Mouse (Mus musculus) hindbrain, embryonic 16.5 days (tissue): ENCODE results near the gene P3h3. TPM values are rescaled to one million over a fixed set of nuclear protein-coding genes. Genes with fewer than 3 reads are reported as not detected.
"Not testable (repeated sequence)": the region's sequence is repeated elsewhere in the genome, so short reads cannot be mapped to it uniquely, and the experiment has no call there.

Experiments used
- ATAC-seq: fragments of 200-750 bp; cut with Nextera tagmentation; 2 replicates; pipeline ENCODE4 v1.8.0; 2017; ENCODE audit warnings: moderate TSS enrichment, moderate library complexity
- H3K27ac ChIP-seq: fragments of 300-500 bp; sonication (generic); 2 replicates; pipeline ENCODE4 v1.5.1; 2014; ENCODE audit warnings: low read depth, mild to moderate bottlenecking, control low read depth, low read length, moderate library complexity
- H3K27me3 ChIP-seq: fragments of 300-500 bp; sonication (generic); replicated peaks from 2 replicates; pipeline ENCODE4 v1.6.1; 2014; ENCODE audit warnings: low read length; ENCODE audit not compliant: control insufficient read depth, insufficient read depth
- H3K36me3 ChIP-seq: fragments of 300-500 bp; sonication (generic); 2 replicates; pipeline ENCODE4 v1.6.1; 2014; ENCODE audit warnings: mild to moderate bottlenecking, low read length, moderate library complexity, mixed read lengths; ENCODE audit not compliant: control insufficient read depth, insufficient read depth
- H3K4me1 ChIP-seq: fragments of 300-500 bp; sonication (generic); 2 replicates; pipeline ENCODE4 v1.6.1; 2014; ENCODE audit warnings: low read depth, low read length; ENCODE audit not compliant: control insufficient read depth, insufficient read depth
- H3K4me2 ChIP-seq: fragments of 300-500 bp; sonication (generic); 2 replicates; pipeline ENCODE4 v1.6.1; 2014; ENCODE audit warnings: mild to moderate bottlenecking, low read length, control low read depth, moderate library complexity
- H3K4me3 ChIP-seq: fragments of 300-500 bp; sonication (generic); 2 replicates; pipeline ENCODE4 v1.5.1; 2014; ENCODE audit warnings: mild to moderate bottlenecking, low read length, control low read depth, moderate library complexity
- H3K9ac ChIP-seq: fragments of 300-500 bp; sonication (generic); 2 replicates; pipeline ENCODE4 v1.6.1; 2014; ENCODE audit warnings: low read depth, mild to moderate bottlenecking, control low read depth, low read length, moderate library complexity
- H3K9me3 ChIP-seq: fragments of 300-500 bp; sonication (generic); 2 replicates; pipeline ENCODE4 v1.6.1; 2014; ENCODE audit warnings: mild to moderate bottlenecking, low read length, moderate library complexity; ENCODE audit not compliant: control insufficient read depth
- WGBS: fragments of 180-500 bp; shearing (Covaris S2); extraction: QIAGEN DNeasy Blood & Tissue Kit; methylation state at CpG from one replicate; pipeline ENCODE4 v1.1.7; 2014; 5-methylcytosine and 5-hydroxymethylcytosine counted together
- polyA plus RNA-seq: library from polyadenylated mRNA; unstranded; fragments of >200 nt; fragmentation: Nextera tagmentation; extraction: Ambion mirVana; gene quantifications from 2 replicates; pipeline ENCODE4 v1.2.1, GENCODE M21; 2015

Gene P3h3
- polyA plus RNA-seq, 1 experiment from 2014 or later = 7.5 TPM

DNA sequence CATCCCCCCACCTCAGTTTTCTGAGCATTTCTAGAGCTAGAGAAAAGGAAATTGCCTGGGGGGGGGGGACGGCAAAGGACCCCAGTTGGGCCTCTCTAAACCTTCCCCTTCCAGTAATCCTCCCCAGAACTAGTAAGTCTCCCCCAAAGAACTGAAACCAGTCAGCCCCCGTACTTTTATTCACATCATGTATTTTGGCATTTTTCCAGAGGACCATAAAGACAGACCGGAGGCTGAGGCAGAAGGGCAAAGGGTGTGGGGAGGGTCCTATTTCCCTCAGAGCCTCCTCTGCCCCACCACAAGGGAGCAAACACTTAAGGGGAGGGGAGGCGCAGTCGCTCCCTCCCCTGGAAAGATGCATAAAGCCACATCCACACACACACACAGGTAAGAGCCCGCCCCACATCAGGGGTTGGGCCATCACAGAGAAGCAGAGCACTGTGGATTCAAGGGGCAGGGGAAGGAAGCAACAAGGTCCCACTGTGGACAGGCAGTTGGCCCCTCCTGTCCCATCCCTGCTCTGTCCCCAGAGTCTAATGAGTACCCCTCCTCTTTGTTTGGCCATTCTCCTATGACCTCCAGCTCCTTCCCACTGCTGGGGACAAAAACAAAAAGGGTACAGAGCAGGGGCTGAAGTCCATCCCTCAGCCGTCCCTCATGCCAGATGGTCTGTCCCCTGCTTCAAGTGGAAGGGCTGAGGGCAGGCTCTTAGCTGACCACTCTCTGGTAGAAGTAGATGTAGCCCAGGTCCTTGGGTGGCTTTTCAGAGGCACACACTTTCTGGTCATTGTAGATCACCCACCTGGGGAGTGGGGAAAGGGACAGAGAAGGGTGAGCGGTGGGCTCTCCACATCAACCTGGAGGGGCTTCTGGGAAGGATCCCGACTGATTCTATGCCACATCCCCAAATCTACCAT is 42.4 kb downstream of the P3h3 start:
- Histone ChIP-seq H3K27ac (0 out of 2 replicates have a peak overlapping the region, but pooled peaks have one; percentile 5), H3K4me3 (no peak overlapping the region), H3K4me2 (no peak overlapping the region), H3K9me3 (no peaks in the 10 kb centered on the region), H3K9ac (no peak overlapping the region), H3K27me3 (no peaks in the 10 kb centered on the region), H3K4me1 (peaks cover 19% of the 10 kb centered on the region), H3K36me3 (peaks cover 39% of the 10 kb centered on the region)
- ATAC-seq = no peak
- WGBS = 70% methylated on average over 9 of the region's 9 CpGs

DNA sequence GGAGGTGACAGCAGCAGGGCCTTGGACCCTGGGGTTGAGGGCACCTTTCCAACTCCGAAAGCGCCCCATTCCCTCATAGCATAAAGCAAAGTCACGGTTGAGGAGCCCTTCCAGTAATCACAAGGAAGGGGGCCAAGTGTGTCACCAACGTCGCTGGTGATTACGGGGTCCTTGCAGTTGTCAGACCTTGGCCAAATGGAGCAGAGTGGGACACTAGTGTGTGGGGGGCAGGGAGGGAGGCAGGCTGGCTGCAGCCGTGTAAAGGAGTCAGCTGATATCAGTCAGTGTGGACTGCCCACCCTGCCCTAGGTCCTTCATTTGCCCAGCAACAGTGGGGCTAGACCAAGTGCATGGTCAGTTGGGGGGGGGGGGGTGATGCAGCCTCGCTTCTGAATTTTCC is 43.1 kb downstream of the P3h3 start:
- WGBS = 39% methylated on average over 8 of the region's 8 CpGs
- Histone ChIP-seq H3K27me3 (no peaks in the 10 kb centered on the region), H3K9ac (peak overlapping the region; percentile 83), H3K4me1 (peaks cover 23% of the 10 kb centered on the region), H3K36me3 (peaks cover 32% of the 10 kb centered on the region), H3K4me3 (peak overlapping the region; percentile 53), H3K9me3 (no peaks in the 10 kb centered on the region), H3K4me2 (peak overlapping the region; percentile 91), H3K27ac (peak overlapping the region; percentile 90)
- peak; percentile 47 for ATAC-seq

DNA sequence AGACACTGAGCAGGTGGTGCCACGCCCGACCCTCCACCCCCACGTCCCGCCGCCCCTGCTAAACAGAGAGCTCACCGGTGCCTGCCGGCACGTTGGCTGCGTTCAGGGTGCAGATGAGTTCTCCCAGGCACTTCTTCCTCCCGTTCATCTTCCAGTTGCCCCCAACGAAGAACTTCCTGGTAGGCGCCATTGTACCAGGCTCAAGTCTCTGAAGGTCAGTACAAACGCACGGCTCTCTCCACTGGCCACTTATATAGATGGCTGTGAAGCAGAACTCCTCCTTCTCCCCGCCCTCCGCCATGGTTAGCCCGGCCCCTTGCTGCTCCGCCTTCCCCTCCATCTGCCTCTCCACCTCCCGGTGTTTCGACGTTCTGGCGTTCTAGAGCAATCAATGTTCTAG is 43.6 kb downstream of the P3h3 start, which contains the start of gene Tpi1:
Tpi1 (minus strand) TSS at position 364 of the 400 bp plus-strand sequence.
- Histone ChIP-seq H3K4me3 (peak within 1 kb of the TSS; percentile 53), H3K9ac (peak within 1 kb of the TSS; percentile 83), H3K4me1 (peaks cover 24% of the 10 kb centered on the region), H3K4me2 (peak within 1 kb of the TSS; percentile 91), H3K27me3 (no peaks in the 10 kb centered on the region), H3K36me3 (peaks cover 28% of the 10 kb centered on the region), H3K9me3 (no peaks in the 10 kb centered on the region), H3K27ac (peak within 1 kb of the TSS; percentile 90)
- 0% methylated on average over 22 of the region's 22 CpGs for WGBS
- peak; percentile 85 for ATAC-seq

DNA sequence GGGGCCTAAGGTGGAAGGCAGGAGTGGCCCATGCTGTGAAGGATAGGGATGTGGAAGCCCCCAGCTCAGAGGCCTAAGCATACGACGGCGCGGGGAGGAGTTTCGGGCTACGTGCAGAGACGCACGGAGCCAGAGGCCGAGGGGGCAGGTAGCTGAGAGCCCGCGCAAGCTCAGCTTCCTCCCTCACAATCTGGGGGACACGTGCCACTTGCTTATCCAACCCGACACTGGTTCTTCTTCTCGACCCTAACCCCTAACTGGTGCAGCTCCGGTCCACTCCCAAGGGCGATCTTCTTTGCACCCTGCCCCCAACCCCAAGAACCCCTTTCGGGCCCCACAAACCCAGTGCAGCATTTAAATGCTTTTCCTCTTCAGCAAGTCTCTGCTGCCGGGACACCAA is 44.1 kb downstream of the P3h3 start:
- Histone ChIP-seq H3K27me3 (no peaks in the 10 kb centered on the region), H3K4me2 (peak overlapping the region; percentile 91), H3K4me3 (peak overlapping the region; percentile 53), H3K4me1 (peaks cover 24% of the 10 kb centered on the region), H3K36me3 (peaks cover 25% of the 10 kb centered on the region), H3K27ac (peak overlapping the region; percentile 90), H3K9me3 (no peaks in the 10 kb centered on the region), H3K9ac (peak overlapping the region; percentile 83)
- ATAC-seq = peak; percentile 80
- 0% methylated on average over 18 of the region's 18 CpGs for WGBS

GRCm38 (mm10) chr6:124812848-124813247 is 44.7 kb downstream of the P3h3 start:
- H3K27me3 ChIP-seq = no peaks in the 10 kb centered on the region
- no peaks in the 10 kb centered on the region for H3K9me3 ChIP-seq
- peaks cover 26% of the 10 kb centered on the region for H3K4me1 ChIP-seq
- WGBS = 22% methylated on average over 9 of the region's 9 CpGs
- H3K27ac ChIP-seq = peak overlapping the region; percentile 90
- peak overlapping the region; percentile 91 for H3K4me2 ChIP-seq
- peak overlapping the region; percentile 83 for H3K9ac ChIP-seq
- ATAC-seq = no peak
- H3K36me3 ChIP-seq = peaks cover 19% of the 10 kb centered on the region
- peak overlapping the region; percentile 53 for H3K4me3 ChIP-seq

DNA sequence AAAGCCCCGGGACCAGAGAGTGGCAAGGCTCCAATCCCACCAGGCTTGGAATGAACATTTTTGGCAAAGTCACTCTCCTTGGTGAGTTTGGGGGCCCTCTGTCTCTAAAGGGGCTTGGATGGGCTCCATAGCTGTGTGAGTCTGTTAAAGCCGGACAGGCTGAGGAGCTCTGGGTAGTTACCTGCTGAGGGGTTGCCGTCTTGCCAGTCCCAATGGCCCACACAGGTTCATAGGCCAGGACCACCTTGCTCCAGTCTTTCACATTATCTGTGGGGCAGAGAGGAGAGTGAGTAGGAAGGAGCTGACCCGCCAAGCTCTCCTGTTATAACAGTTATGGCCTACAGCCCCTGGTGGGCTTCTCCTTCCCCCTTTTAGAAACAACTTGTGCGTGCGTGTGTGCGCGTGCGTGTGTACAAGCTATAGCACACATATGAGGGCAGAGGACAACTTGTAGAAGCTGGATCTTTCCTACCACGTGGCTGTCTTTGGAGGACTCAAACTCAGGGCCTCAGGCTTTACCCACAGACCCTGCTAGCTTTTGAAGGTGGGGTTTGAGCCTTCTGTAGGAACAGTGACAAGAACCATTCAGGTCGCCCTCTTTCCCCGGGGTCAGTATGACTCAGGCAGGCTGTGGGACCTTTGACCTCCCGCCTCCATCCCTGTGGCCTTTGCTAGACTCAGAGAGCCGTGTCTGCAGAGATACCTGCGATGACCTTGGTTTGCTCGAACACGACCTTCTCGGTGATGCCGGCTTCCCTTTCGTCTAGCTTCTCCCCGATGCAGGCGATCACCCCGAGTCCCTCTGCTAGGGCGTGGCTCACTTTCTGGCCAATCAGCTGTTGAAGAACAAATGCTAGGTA is 45.6 kb downstream of the P3h3 start:
- 81% methylated on average over 24 of the region's 24 CpGs for WGBS
- ATAC-seq = no peak
- Histone ChIP-seq H3K4me1 (peaks cover 26% of the 10 kb centered on the region), H3K4me3 (no peak overlapping the region), H3K9me3 (no peaks in the 10 kb centered on the region), H3K9ac (0 out of 2 replicates have a peak overlapping the region, but pooled peaks have one; percentile 39), H3K27me3 (no peaks in the 10 kb centered on the region), H3K36me3 (peaks cover 13% of the 10 kb centered on the region), H3K27ac (no peak overlapping the region), H3K4me2 (peak overlapping the region; percentile 91)

GRCm38 (mm10) chr6:124811403-124811665 is 46.2 kb downstream of the P3h3 start:
- no peak for ATAC-seq
- Histone ChIP-seq H3K4me2 (no peak overlapping the region; the same call in 1 of the 2 replicates), H3K9ac (no peak overlapping the region), H3K27ac (no peak overlapping the region), H3K36me3 (peaks cover 7% of the 10 kb centered on the region), H3K9me3 (no peaks in the 10 kb centered on the region), H3K4me3 (no peak overlapping the region), H3K27me3 (no peaks in the 10 kb centered on the region), H3K4me1 (peaks cover 28% of the 10 kb centered on the region)
- 77% methylated on average over 4 of the region's 4 CpGs for WGBS

DNA sequence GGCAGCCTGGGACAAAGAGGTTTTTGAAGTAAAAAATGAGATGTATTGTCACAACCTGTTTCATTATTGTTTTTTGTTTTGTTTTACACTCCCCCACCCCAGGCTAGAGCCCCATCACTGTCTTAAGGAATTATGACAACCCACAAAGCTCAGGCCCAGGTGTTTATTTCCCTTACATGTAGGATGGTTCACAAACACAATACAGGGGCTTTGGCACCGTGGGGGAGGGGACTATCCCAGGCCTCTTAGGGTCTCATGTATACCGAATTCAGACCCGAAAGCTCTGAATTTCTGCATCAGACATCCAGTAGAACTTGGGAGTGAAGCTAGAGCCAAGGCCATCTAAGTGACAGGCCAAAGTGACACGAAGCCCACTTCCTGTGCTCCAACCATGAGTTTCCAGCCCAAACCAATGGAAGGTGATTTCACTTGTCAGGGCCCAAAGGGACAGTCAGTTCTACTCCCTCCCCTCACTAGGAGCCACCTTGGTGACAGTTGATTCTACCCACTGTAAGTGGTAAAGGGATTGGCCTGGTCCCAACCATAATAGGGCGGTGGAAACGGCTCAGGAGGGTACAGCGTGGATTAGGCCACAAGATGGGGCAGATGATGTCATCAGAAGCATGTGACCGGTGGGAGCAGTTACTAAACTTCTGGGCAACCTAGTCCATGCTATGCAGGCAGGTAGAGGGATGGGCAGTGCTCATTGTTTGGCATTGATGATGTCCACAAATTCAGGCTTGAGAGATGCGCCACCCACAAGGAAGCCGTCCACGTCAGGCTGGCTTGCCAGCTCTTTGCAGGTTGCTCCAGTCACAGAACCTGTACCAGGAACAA is 46.8 kb downstream of the P3h3 start:
- H3K27me3 ChIP-seq, H3K9ac ChIP-seq, H3K9me3 ChIP-seq, H3K4me3 ChIP-seq, H3K4me2 ChIP-seq, H3K36me3 ChIP-seq, H3K27ac ChIP-seq, ATAC-seq: not testable (repeated sequence)
- WGBS = 86% methylated on average over 11 of the region's 11 CpGs
- peaks cover 33% of the 10 kb centered on the region for H3K4me1 ChIP-seq
